Mouse (Mus musculus): Measurements from ENCODE around the gene Fndc7. TPM values are rescaled to one million over a fixed set of nuclear protein-coding genes. Genes with fewer than 3 reads are reported as not detected.

The Fndc7 gene
- polyA plus RNA-seq, 2 experiments: 0.23 to 0.35 TPM

DNA sequence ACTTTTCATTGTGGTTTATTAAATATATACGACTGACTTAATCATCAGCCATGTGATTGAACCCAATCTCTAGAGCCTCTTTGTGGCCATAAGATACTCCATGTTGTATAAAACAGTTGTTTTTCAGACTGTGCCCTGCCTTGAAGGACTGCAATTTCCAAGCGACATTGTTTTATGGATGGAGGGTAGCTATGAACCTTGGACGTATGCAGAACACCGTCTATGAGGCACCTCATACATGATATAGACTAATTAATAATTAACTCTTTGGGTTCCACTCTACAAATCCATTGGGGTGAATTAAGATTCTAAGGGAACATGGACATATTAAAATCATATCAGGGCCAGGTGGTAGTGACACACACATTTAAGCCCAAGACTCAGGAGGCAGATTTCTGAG is 35.9 kb upstream of the Fndc7 start:
- WGBS: 72% methylated on average over 4 of the region's 4 CpGs
- H3K9me3 ChIP-seq (ENCODE audit: control insufficient read depth, low read length): no peaks in the 10 kb centered on the region
- no peak overlapping the region for H3K9ac ChIP-seq (ENCODE audit: low read depth, low read length, severe bottlenecking)
- TF ChIP-seq POLR2A (IDR thresholded peaks at IDR 0.05; ENCODE audit: borderline replicate concordance, extremely low read depth, insufficient read depth, insufficient read length): no peak
- H3K4me2 ChIP-seq (replicated peaks; ENCODE audit: low read depth, low read length, severe bottlenecking): no peak overlapping the region
- H3K4me3 ChIP-seq (replicated peaks; ENCODE audit: low read length): no peak overlapping the region
- no peaks in the 10 kb centered on the region for H3K27me3 ChIP-seq (ENCODE audit: control insufficient read depth, insufficient read depth, low read length)
- no peaks in the 10 kb centered on the region for H3K36me3 ChIP-seq (ENCODE audit: control insufficient read depth, insufficient read depth, low read length)
- no peak overlapping the region for H3K27ac ChIP-seq (replicated peaks; ENCODE audit: low read depth, low read length)
- no peaks in the 10 kb centered on the region for H3K4me1 ChIP-seq (ENCODE audit: control insufficient read depth, insufficient read depth, low read length)
- DNase-seq (ENCODE audit: low spot score) (no peak), ATAC-seq (ENCODE audit: low FRiP score, low read depth) (no peak)

DNA sequence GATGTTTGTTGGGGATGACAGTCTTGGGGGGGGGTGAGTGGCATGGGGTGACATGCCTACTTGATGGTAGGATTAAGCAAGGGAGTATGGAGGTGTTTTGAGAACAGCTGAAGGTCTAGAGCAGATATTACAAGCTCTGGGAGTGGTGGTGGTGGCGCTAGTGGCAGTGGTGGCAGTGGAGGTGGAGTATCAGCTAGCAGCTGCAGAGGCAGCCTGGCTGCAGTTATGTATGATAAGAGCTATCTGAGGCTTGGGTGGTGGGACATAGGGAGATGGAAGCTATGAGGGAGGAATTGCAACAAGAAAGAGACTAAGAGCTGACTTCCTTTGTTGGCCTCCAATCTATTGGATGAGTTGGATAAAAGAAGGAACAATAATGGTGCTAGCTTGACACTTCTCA is 32.0 kb upstream of the Fndc7 start:
- no peak for TF ChIP-seq POLR2A (IDR thresholded peaks at IDR 0.05; ENCODE audit: borderline replicate concordance, extremely low read depth, insufficient read depth, insufficient read length)

DNA sequence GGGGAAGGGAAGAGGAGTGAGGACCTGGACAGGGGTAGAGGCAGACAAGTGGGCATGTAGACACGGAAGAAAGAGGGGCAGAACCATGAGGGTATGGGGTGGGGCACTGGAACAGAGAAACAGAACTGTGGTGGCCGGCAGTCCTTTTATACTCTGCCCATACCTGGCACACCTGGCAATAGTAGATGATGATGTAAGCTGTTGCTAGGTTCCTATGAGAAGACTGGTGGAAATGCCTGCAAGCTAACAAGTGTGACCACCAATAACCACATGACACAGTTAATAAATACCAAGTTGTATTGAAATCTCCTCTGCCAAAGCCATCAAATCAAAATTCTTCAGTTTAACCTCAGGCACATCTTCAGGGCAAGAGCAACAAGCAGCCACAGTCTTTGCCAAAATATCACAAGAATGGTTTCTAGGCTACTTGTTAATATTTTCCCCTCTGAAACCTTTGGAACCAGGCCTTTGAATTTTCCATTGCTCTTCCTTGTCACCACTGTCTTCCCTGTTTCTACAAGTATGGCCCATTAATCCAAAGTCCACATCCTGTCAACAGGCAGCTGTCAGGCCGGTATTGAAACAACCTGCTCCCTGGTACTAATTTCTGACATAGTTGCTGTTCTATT is 30.7 kb upstream of the Fndc7 start:
- no peak overlapping the region for H3K9ac ChIP-seq (ENCODE audit: low read depth, low read length, severe bottlenecking)
- H3K4me2 ChIP-seq (replicated peaks; ENCODE audit: low read depth, low read length, severe bottlenecking): no peak overlapping the region
- no peaks in the 10 kb centered on the region for H3K27me3 ChIP-seq (ENCODE audit: control insufficient read depth, insufficient read depth, low read length)
- H3K4me1 ChIP-seq (ENCODE audit: control insufficient read depth, insufficient read depth, low read length): no peaks in the 10 kb centered on the region
- no peak for TF ChIP-seq POLR2A (IDR thresholded peaks at IDR 0.05; ENCODE audit: borderline replicate concordance, extremely low read depth, insufficient read depth, insufficient read length)
- H3K27ac ChIP-seq (replicated peaks; ENCODE audit: low read depth, low read length): no peak overlapping the region
- 83% methylated on average over 3 of the region's 3 CpGs for WGBS
- DNase-seq (ENCODE audit: low spot score) (no peak), ATAC-seq (ENCODE audit: low FRiP score, low read depth) (no peak)
- H3K36me3 ChIP-seq (ENCODE audit: control insufficient read depth, insufficient read depth, low read length): no peaks in the 10 kb centered on the region
- H3K4me3 ChIP-seq (replicated peaks; ENCODE audit: low read length): no peak overlapping the region
- no peaks in the 10 kb centered on the region for H3K9me3 ChIP-seq (ENCODE audit: control insufficient read depth, low read length)

More for the DNA sequence above, 32.0 kb upstream of the Fndc7 start:
- no peak overlapping the region for H3K4me2 ChIP-seq (replicated peaks; ENCODE audit: low read depth, low read length, severe bottlenecking)
- H3K4me1 ChIP-seq (ENCODE audit: control insufficient read depth, insufficient read depth, low read length): no peaks in the 10 kb centered on the region
- H3K36me3 ChIP-seq (ENCODE audit: control insufficient read depth, insufficient read depth, low read length): no peaks in the 10 kb centered on the region
- no peaks in the 10 kb centered on the region for H3K9me3 ChIP-seq (ENCODE audit: control insufficient read depth, low read length)
- ATAC-seq (ENCODE audit: low FRiP score, low read depth) (no peak), DNase-seq (ENCODE audit: low spot score) (no peak)
- H3K27ac ChIP-seq (replicated peaks; ENCODE audit: low read depth, low read length): no peak overlapping the region
- no peaks in the 10 kb centered on the region for H3K27me3 ChIP-seq (ENCODE audit: control insufficient read depth, insufficient read depth, low read length)
- no peak overlapping the region for H3K4me3 ChIP-seq (replicated peaks; ENCODE audit: low read length)
- no peak overlapping the region for H3K9ac ChIP-seq (ENCODE audit: low read depth, low read length, severe bottlenecking)
- 77% methylated on average over 1 of the region's 1 CpGs for WGBS

DNA sequence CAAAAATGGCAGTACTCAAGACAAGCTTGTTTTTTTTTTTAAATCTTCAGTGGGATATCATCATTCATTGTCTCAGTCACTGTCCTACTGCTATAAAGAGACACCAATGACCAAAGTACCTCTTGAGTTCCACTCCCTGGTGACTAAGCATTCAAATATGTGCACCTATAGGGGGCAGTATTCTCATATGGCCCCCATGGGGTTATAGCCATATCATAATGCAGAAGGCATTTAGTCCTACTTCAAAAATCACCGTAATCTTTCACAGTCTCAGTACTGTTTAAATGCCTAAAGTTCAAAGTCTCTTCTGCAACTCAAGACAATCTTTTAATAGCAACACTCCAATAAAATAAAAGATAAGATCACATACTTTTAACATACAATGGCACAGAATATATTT is 29.0 kb upstream of the Fndc7 start:
- Histone ChIP-seq H3K4me1 (ENCODE audit: control insufficient read depth, insufficient read depth, low read length) (no peaks in the 10 kb centered on the region), H3K36me3 (ENCODE audit: control insufficient read depth, insufficient read depth, low read length) (no peaks in the 10 kb centered on the region), H3K4me2 (replicated peaks; ENCODE audit: low read depth, low read length, severe bottlenecking) (no peak overlapping the region), H3K4me3 (replicated peaks; ENCODE audit: low read length) (no peak overlapping the region), H3K9me3 (ENCODE audit: control insufficient read depth, low read length) (no peaks in the 10 kb centered on the region), H3K27ac (replicated peaks; ENCODE audit: low read depth, low read length) (no peak overlapping the region), H3K9ac (ENCODE audit: low read depth, low read length, severe bottlenecking) (no peak overlapping the region), H3K27me3 (ENCODE audit: control insufficient read depth, insufficient read depth, low read length) (no peaks in the 10 kb centered on the region)
- 98% methylated on average over 1 of the region's 1 CpGs for WGBS
- DNase-seq (ENCODE audit: low spot score) (no peak), ATAC-seq (ENCODE audit: low FRiP score, low read depth) (no peak)
- TF ChIP-seq POLR2A (IDR thresholded peaks at IDR 0.05; ENCODE audit: borderline replicate concordance, extremely low read depth, insufficient read depth, insufficient read length): no peak

DNA sequence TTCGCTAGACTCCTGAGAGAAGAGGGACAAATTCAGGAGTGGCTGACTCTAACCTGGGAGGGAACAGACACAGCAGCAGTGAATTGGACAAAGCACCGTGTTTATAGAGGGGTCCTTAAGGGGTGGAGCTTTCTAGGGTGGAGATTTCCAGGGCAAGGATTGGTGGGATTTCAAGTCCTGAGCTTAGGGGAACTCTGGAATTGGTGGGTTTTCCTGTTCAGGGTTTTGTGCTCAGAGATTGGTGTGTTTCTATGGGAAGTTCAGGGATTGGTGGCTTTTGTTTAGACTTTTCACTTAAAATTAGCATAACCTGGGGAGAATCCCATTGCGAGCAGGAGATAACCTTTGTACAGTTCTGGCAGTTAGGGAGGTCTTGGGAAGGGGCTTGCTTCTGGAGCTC is 28.2 kb upstream of the Fndc7 start:
- H3K27me3 ChIP-seq (ENCODE audit: control insufficient read depth, insufficient read depth, low read length): no peaks in the 10 kb centered on the region
- no peak overlapping the region for H3K9ac ChIP-seq (ENCODE audit: low read depth, low read length, severe bottlenecking)
- H3K4me3 ChIP-seq (replicated peaks; ENCODE audit: low read length): no peak overlapping the region
- H3K4me1 ChIP-seq (ENCODE audit: control insufficient read depth, insufficient read depth, low read length): no peaks in the 10 kb centered on the region
- WGBS: 70% methylated on average over 3 of the region's 3 CpGs
- H3K9me3 ChIP-seq (ENCODE audit: control insufficient read depth, low read length): no peaks in the 10 kb centered on the region
- no peak overlapping the region for H3K4me2 ChIP-seq (replicated peaks; ENCODE audit: low read depth, low read length, severe bottlenecking)
- DNase-seq (ENCODE audit: low spot score) (no peak), ATAC-seq (ENCODE audit: low FRiP score, low read depth) (no peak)
- no peaks in the 10 kb centered on the region for H3K36me3 ChIP-seq (ENCODE audit: control insufficient read depth, insufficient read depth, low read length)
- no peak overlapping the region for H3K27ac ChIP-seq (replicated peaks; ENCODE audit: low read depth, low read length)
- TF ChIP-seq POLR2A (IDR thresholded peaks at IDR 0.05; ENCODE audit: borderline replicate concordance, extremely low read depth, insufficient read depth, insufficient read length): no peak

DNA sequence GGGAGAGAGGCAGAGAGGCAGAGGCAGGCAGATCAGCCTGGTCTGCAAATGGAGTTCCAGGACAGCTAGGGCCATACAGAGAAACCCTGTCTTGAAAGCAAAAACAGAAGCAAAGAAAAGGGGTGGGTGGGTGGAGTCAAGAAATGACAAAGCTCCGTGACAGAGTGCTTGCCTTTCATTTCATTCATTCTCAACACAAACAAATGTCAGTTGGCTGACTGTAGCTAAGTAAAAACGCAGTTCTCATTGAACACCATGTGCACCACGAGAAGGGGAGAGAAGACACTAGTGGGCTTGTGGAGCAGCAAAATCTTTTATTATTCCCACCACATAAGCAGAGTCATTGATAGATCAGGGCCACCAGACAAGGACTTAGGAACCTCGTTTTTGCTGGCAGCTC is 27.0 kb upstream of the Fndc7 start:
- WGBS: 60% methylated on average over 4 of the region's 4 CpGs
- Histone ChIP-seq H3K4me3 (replicated peaks; ENCODE audit: low read length) (no peak overlapping the region), H3K4me2 (replicated peaks; ENCODE audit: low read depth, low read length, severe bottlenecking) (no peak overlapping the region), H3K4me1 (ENCODE audit: control insufficient read depth, insufficient read depth, low read length) (no peaks in the 10 kb centered on the region), H3K36me3 (ENCODE audit: control insufficient read depth, insufficient read depth, low read length) (no peaks in the 10 kb centered on the region), H3K27ac (replicated peaks; ENCODE audit: low read depth, low read length) (no peak overlapping the region), H3K9me3 (ENCODE audit: control insufficient read depth, low read length) (no peaks in the 10 kb centered on the region), H3K9ac (ENCODE audit: low read depth, low read length, severe bottlenecking) (no peak overlapping the region), H3K27me3 (ENCODE audit: control insufficient read depth, insufficient read depth, low read length) (no peaks in the 10 kb centered on the region)
- TF ChIP-seq POLR2A (IDR thresholded peaks at IDR 0.05; ENCODE audit: borderline replicate concordance, extremely low read depth, insufficient read depth, insufficient read length): no peak
- ATAC-seq (ENCODE audit: low FRiP score, low read depth) (no peak), DNase-seq (ENCODE audit: low spot score) (no peak)
